Mouse (Mus musculus): ENCODE results near the gene Bcl6b. TPM values are rescaled to one million over a fixed set of nuclear protein-coding genes. Genes with fewer than 3 reads are reported as not detected.

Bcl6b gene
- polyA plus RNA-seq, 1 experiment from 2014 or later: not detected

DNA sequence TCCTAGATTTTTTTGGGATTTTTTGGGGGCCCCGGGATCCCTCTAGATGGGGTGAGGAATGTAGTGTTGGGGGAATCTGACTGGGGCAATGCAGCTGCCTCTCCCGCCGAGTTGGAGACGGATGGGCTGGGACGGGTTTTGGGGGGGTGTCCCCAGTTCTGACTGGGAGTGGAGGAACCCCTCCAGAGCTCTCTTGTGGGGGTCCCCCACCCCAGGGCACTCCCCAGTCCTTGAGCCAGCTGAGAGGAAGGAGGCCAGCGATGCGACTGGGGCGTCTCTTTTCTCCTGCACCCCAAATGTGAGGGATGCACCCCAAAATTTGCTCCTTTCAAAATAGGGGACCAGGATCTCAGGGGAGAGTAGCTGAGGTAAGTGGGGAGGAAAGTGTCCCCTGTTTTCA, 3.4 kb upstream of the Bcl6b start:
- ChIA-PET CTCF (interaction anchor here (1.2 kb wide), 1 partner anchor 15 kb away, joined by 3 read pairs; no protein-coding TSS in a partner anchor), POLR2A (no interaction called here)
- TF ChIP-seq CTCF (IDR thresholded peaks at IDR 0.05): no peak
- peaks cover 19% of the 10 kb centered on the region for H3K27me3 ChIP-seq
- ATAC-seq (no peak), DNase-seq (ENCODE audit: low read depth, low spot score) (no peak)
- in situ Hi-C loops (cut with MboI; ENCODE audit: low pct_unique_long_range_greater_than_20kb): no loop called here

DNA sequence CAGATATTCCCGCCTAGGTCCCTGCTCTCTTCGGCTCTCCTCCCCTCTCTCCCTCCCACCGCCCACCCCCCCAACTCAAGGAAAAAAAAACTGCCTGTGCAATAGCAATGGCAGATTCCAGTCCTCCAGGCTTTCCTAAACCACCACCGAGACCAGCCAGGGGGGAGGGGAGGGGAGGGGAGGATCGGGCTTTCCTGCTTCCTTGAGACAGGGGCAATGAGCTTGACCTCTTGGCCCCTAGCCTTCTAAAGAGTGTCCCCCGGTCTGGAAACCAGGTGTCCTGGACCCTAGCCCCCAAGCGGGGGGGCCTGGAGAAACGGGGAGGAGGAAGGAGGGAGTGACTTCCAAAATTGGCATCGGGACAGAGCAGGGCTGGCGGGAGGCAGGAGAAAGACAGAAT, 2.9 kb upstream of the Bcl6b start:
- DNase-seq (ENCODE audit: low read depth, low spot score) (no peak), ATAC-seq (no peak)
- in situ Hi-C loops (cut with MboI; ENCODE audit: low pct_unique_long_range_greater_than_20kb): no loop called here
- TF ChIP-seq CTCF (IDR thresholded peaks at IDR 0.05): no peak
- peaks cover 22% of the 10 kb centered on the region for H3K27me3 ChIP-seq
- ChIA-PET CTCF (interaction anchor here (1.2 kb wide), 1 partner anchor 15 kb away, joined by 3 read pairs; no protein-coding TSS in a partner anchor), POLR2A (no interaction called here)

DNA sequence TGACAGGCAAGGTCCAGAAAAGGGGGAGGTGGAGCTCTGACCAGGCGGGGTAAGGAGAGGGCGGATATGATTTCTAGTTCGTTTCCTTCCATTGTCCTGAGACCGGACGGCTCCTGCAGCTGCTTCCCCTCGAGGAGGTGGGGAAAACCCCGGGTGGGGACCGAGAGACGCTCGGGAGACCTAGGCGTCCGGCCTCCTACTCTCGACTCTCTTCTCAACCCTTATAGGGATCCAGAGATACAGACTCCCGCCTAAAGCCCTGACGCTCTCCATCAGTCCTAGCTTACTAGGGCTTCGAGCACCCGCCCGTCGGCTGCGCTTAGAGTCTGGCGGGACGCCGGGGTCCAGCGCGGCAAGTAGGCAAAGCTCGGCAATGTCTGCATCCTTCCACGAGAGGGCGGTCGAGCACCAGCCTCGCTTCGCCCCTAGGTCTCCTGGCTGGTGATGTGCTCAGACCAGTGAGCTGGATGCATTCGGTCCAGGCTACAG, 685 bp upstream of the Bcl6b start:
- DNase-seq (ENCODE audit: low read depth, low spot score): no peak
- peak; percentile 65 for ATAC-seq
- ChIA-PET POLR2A (interaction anchor here (0.6 to 1.6 kb wide), 3 partner anchors 9 to 80 kb away, joined by 3 to 7 read pairs (median 6); partner anchors contain the start of genes Gm21988, Rnasek and Slc16a13), CTCF (interaction anchor here (1.0 to 2.5 kb wide), 16 partner anchors 9 to 160 kb away, joined by 3 to 17 read pairs (median 4); partner anchors contain the start of genes Gm21988, Rnasek, Slc16a11 and Slc16a13)
- TF ChIP-seq CTCF (IDR thresholded peaks at IDR 0.05): no peak
- in situ Hi-C loops (cut with MboI; ENCODE audit: low pct_unique_long_range_greater_than_20kb): no loop called here
- H3K27me3 ChIP-seq: peaks cover 29% of the 10 kb centered on the region

DNA sequence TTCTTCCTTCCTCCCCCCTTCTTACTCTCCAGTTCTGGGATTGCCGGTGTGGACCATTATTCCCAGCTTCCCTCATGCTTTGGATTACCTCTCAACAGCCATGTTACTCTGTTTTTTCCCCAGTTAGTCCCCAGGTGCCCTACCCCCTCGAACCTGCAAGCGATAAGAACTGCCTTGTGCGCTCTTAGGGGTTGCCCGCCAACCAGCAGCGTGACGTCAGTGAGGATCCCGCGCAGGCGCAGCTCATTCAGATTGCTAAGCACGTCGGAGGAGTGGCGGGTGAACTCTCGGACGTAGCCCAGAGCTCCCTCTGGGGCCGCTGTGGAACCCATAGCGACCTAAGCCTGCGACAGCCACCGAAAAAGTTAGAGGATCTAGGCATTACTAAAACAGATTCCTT, 770 bp downstream of the Bcl6b start:
- POLR2A ChIA-PET: no interaction called here
- in situ Hi-C loops (cut with MboI; ENCODE audit: low pct_unique_long_range_greater_than_20kb): no loop called here
- CTCF ChIA-PET: no interaction called here
- no peak for DNase-seq (ENCODE audit: low read depth, low spot score)
- no peak for ATAC-seq
- H3K27me3 ChIP-seq: peaks cover 29% of the 10 kb centered on the region
- TF ChIP-seq CTCF (IDR thresholded peaks at IDR 0.05): no peak

DNA sequence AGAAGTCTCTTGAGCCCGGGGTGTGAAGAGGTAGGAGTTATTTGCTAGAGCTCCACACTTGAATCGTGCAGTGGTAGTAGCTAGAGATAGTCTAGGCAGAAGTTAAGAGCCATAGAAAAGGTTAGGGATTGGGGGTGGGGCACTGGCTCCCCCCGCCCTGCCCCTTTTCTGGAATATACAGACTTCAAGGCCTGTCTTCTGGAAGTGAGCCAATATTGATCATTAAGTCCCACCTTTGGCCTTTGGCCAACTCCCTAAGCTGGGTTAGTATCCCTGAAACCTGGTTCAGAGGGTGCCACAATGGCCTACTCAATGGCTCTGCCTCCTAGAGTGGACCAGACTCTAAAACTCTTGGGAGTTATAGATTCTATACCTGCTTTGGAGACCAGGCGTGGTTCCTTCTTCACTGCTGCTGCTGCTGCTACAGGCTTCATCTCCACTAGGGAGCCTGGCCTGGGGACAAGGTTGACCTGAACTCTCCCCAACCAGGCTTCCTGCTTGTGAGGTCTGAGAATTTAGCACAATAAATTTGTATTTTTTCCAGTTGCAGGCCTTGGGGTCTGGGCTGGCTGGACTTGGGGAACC, 1.8 kb downstream of the Bcl6b start:
- peaks cover 29% of the 10 kb centered on the region for H3K27me3 ChIP-seq
- CTCF ChIA-PET: no interaction called here
- TF ChIP-seq CTCF (IDR thresholded peaks at IDR 0.05): no peak
- DNase-seq (ENCODE audit: low read depth, low spot score): no peak
- in situ Hi-C loops (cut with MboI; ENCODE audit: low pct_unique_long_range_greater_than_20kb): no loop called here
- no peak for ATAC-seq
- POLR2A ChIA-PET: no interaction called here

DNA sequence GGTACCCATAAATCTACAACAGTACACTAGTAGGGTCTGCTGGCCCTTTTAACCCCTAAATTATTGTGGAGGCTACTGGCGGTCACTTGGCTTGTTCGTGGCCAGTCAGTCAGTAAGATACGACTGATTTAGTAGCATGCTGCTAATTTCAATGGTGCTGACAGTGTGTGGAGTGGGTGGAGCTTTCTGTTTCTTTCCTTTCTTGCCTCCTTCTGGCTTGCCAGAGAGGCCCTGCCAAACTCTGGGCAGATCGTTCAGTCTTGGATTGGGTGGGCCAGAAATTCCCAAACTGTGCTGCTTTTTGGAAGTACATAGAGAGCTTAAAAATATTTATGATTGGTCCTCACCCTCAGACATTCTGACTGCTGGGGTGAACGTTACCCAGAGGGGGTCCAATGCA, 2.5 kb downstream of the Bcl6b start:
- POLR2A ChIA-PET: no interaction called here
- DNase-seq (ENCODE audit: low read depth, low spot score): no peak
- CTCF ChIA-PET: no interaction called here
- in situ Hi-C loops (cut with MboI; ENCODE audit: low pct_unique_long_range_greater_than_20kb): no loop called here
- TF ChIP-seq CTCF (IDR thresholded peaks at IDR 0.05): no peak
- peaks cover 29% of the 10 kb centered on the region for H3K27me3 ChIP-seq
- ATAC-seq: no peak

DNA sequence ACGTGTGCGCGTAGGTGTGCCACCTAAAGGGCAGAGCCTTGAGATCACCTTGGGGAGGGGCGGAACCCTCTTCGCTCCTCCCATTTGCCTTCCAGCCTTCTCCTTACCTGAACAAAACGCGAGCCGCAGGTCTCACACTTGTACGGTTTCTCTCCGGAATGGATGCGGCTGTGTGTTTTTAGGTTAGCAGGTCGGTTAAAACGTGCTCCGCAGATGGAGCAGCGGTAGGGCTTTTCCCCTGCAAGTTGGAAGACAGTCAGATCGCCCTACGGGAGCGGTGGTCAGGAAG, 3.1 kb downstream of the Bcl6b start:
- POLR2A ChIA-PET: no interaction called here
- DNase-seq (ENCODE audit: low read depth, low spot score) (no peak), ATAC-seq (no peak)
- in situ Hi-C loops (cut with MboI; ENCODE audit: low pct_unique_long_range_greater_than_20kb): no loop called here
- CTCF ChIA-PET: no interaction called here
- no peak for TF ChIP-seq CTCF (IDR thresholded peaks at IDR 0.05)
- peaks cover 29% of the 10 kb centered on the region for H3K27me3 ChIP-seq

DNA sequence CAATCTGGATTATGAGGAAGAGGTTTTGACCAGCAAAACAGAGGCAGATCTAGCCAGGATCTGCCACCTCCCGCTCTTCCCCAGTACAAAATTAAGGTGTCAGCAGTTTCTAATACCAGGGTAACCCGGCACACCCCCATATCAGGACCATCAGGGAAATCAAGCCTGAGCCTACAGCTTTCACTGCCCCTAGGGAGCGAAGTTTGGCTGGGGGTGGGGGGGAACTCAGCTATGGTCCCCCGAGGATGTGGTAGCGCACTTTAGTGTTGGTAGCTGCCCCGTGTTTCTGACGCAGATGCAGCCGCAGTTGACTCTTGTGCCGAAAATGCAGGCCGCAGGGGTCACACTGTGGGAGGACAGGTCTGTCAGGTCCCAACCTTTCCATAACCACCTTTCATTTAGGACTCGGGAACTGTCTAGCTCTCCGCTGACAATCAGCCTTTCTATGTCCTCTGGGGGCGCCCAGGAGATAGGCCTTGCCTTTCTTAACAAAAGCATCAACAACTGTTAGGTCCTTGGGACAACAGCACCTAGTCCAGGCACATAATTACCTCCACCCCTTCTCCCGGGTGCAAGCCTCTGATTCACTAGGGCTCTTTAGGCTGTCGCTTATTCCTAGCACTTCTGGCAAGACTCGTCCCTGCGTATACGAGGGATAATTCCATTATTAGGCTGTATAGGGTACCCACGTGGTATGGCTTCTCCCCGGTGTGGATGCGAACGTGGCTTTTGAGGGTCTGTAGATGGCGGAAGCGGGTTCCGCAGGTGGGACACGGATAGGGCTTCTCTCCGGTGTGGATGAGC, 3.6 kb downstream of the Bcl6b start:
- ChIA-PET CTCF (interaction anchor here (1.4 kb wide), 1 partner anchor 17 kb away, joined by 3 read pairs; no protein-coding TSS in a partner anchor), POLR2A (no interaction called here)
- ATAC-seq (no peak), DNase-seq (ENCODE audit: low read depth, low spot score) (no peak)
- in situ Hi-C loops (cut with MboI; ENCODE audit: low pct_unique_long_range_greater_than_20kb): no loop called here
- TF ChIP-seq CTCF (IDR thresholded peaks at IDR 0.05): no peak
- peaks cover 29% of the 10 kb centered on the region for H3K27me3 ChIP-seq

DNA sequence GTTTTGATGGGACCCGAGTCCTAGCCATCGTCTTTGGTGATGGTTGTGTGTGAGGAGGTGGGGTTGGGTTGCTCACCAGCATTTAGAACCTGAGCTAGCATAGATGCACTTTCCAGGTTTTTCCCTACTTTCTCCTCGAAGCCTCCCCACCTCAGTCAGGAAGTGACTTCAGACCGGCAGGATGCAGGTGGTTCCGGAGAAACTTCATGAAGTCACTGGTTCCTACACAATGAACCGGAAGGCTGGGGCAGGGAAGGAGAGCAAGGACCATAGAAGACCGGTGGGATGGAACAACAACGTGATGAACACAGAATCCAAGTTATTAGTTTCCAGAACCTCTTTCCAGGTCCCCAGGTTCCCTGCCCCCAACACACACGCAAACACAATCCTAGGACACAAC, 5.9 kb downstream of the Bcl6b start:
- TF ChIP-seq CTCF (IDR thresholded peaks at IDR 0.05): no peak
- POLR2A ChIA-PET: interaction anchor here (0.5 kb wide), 1 partner anchor 26 kb away, joined by 4 read pairs; no protein-coding TSS in a partner anchor
- H3K27me3 ChIP-seq: peaks cover 16% of the 10 kb centered on the region
- ATAC-seq: no peak
- CTCF ChIA-PET: interaction anchor here (0.6 kb wide), 1 partner anchor 15 kb away, joined by 3 read pairs; no protein-coding TSS in a partner anchor
- no peak for DNase-seq (ENCODE audit: low read depth, low spot score)
- in situ Hi-C loops (cut with MboI; ENCODE audit: low pct_unique_long_range_greater_than_20kb): no loop called here

DNA sequence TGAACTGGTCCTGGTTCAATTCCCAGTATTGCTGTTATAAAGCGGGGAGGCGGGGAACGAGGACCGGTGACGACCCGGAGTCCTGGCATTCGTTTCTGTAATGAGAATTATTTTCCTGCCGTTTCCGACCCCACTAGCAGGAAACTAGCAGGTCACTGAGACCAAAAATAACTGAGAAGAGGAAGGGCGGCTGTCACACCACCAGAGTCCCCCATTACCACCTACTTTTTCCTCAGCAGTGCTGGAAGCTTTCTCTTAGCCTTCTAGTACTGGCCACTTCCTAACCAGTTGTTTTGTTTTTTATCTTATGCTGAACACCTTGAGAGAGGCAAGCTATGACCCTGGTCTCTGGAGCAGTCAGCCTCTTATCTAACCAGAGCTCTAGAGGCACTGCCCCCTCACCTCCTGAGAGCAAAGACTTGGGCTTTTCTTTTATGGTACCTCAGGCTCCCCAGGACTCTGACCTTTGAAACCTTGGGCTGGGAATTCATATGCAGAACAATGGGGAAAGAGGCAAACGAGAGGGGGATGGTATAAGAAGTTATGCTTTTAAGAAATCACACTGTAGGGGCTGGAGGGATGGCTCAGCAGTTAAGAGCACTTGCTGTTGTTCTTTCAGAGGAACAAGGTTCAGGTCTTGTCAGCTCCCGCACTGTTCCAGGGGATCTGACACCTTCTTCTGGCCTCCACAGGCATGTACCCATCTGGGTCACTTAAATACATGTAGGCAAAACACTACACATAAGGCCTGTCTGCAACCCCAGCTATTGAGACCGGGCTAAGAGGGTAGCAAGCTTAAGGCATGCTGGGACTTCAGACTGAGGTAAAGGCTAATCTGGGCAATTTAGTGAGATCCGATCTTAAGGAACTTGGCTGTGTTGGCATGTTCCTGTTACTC, 7.7 kb downstream of the Bcl6b start:
- POLR2A ChIA-PET: interaction anchor here (1.4 to 2.5 kb wide), 2 partner anchors 9 to 18 kb away, joined by 5 to 7 read pairs; partner anchors contain the start of genes Gm21988 and Rnasek
- in situ Hi-C loops (cut with MboI; ENCODE audit: low pct_unique_long_range_greater_than_20kb): no loop called here
- TF ChIP-seq CTCF (IDR thresholded peaks at IDR 0.05): no peak
- ATAC-seq: no peak
- CTCF ChIA-PET: interaction anchor here (1.0 to 2.8 kb wide), 3 partner anchors 9 to 70 kb away, joined by 3 to 17 read pairs (median 4); partner anchors contain the start of gene Bcl6b
- DNase-seq (ENCODE audit: low read depth, low spot score): no peak
- H3K27me3 ChIP-seq: peaks cover 6% of the 10 kb centered on the region

Data from Patski (cell line).